Mouse (Mus musculus) thymus, adult 2 months (tissue): Measurements from ENCODE around the gene Taf8. TPM values are rescaled to one million over a fixed set of nuclear protein-coding genes. Genes with fewer than 3 reads are reported as not detected.

Experiments
- DNase-seq: peaks from one replicate; pipeline ENCODE4 v3.0.0; 2021
- H3K27ac ChIP-seq: fragments of 200-500 bp; 2 replicates; pipeline ENCODE4 v1.5.1; 2012; ENCODE audit warnings: low read length, control low read depth; ENCODE audit not compliant: control insufficient read depth, insufficient read depth
- H3K27me3 ChIP-seq: fragments of 200-500 bp; 2 replicates; pipeline ENCODE4 v1.6.1; 2012; ENCODE audit warnings: mild to moderate bottlenecking, low read length, moderate library complexity, mixed read lengths; ENCODE audit not compliant: control insufficient read depth, insufficient read depth
- H3K36me3 ChIP-seq: fragments of 200-500 bp; 2 replicates; pipeline ENCODE4 v1.6.1; 2012; ENCODE audit warnings: mild to moderate bottlenecking, low read length, moderate library complexity; ENCODE audit not compliant: control insufficient read depth, insufficient read depth
- H3K4me1 ChIP-seq: fragments of 200-500 bp; replicated peaks from 2 replicates; pipeline ENCODE4 v1.6.1; 2012; ENCODE audit warnings: low read length; ENCODE audit not compliant: control insufficient read depth, insufficient read depth
- H3K4me3 ChIP-seq: fragments of 200-500 bp; 2 replicates; pipeline ENCODE4 v1.5.1; 2012; ENCODE audit warnings: mild to moderate bottlenecking, low read length, control low read depth, moderate library complexity; ENCODE audit not compliant: control insufficient read depth, insufficient read depth
- CTCF ChIP-seq: fragments of 200-500 bp; IDR thresholded peaks from 2 replicates; pipeline ENCODE4 v1.5.1; 2012; ENCODE audit warnings: mild to moderate bottlenecking, control low read depth, low read length, moderate library complexity, borderline replicate concordance; ENCODE audit not compliant: control insufficient read depth, poor library complexity, insufficient read depth; ENCODE audit errors: extremely low read depth
- POLR2A ChIP-seq: fragments of 200-500 bp; IDR thresholded peaks from 2 replicates; pipeline ENCODE4 v1.6.1; 2012; ENCODE audit warnings: mild to moderate bottlenecking, low read length, control low read depth, moderate library complexity; ENCODE audit not compliant: control insufficient read depth, poor library complexity, insufficient read depth; ENCODE audit errors: extremely low read depth
- WGBS: fragments of 180-500 bp; shearing (Covaris S2); methylation state at CpG from one replicate; pipeline ENCODE4 v1.1.7; 2018; 5-methylcytosine and 5-hydroxymethylcytosine counted together
- polyA plus RNA-seq: library from polyadenylated mRNA; depleted of rRNA; stranded (reverse); fragments of >200 nt; gene quantifications from 2 replicates; pipeline ENCODE4 v1.2.3, GENCODE M21; 2012; rRNA removed

The Taf8 gene
- polyA plus RNA-seq, 1 experiment, result 74.3 TPM

GRCm38 (mm10) chr17:47436156-47436906 lies 65.8 kb downstream of the Taf8 start, which contains the start of gene AI661453:
AI661453 (plus strand) TSS chr17:47436615.
- WGBS, result 5% methylated on average over 45 of the region's 45 CpGs
- Histone ChIP-seq H3K36me3 (no peaks in the 10 kb centered on the region), H3K4me1 (peaks cover 28% of the 10 kb centered on the region), H3K4me3 (peak within 1 kb of the TSS; percentile 34), H3K27ac (no peak within 1 kb of the TSS), H3K27me3 (peaks cover 5% of the 10 kb centered on the region; the same call in 1 of the 2 replicates)
- DNase-seq, result peak; percentile 3
- TF ChIP-seq POLR2A (no peak), CTCF (no peak)

Other genes starting within 250 kb of the Taf8 start
- 21.2 and 21.9 TPM in 2 replicates for gene Mrps10, start 133.4 kb downstream of the Taf8 start, polyA plus RNA-seq
- gene Guca1b, start 116.9 kb downstream of the Taf8 start, polyA plus RNA-seq, result 1.6 and 3.1 TPM in 2 replicates
- 0.41 and 1.2 TPM in 2 replicates for gene Guca1a, start 101.7 kb downstream of the Taf8 start, polyA plus RNA-seq
- 1.0 and 1.6 TPM in 2 replicates for gene AI661453, start 65.7 kb downstream of the Taf8 start, polyA plus RNA-seq
- 0.11 and 0.26 TPM in 2 replicates for gene 1700001C19Rik, start 64.9 kb downstream of the Taf8 start, polyA plus RNA-seq
- gene Ccnd3, start 2.8 kb upstream of the Taf8 start, polyA plus RNA-seq, result 1,622 and 2,069 TPM in 2 replicates
- gene Bysl, start 109.2 kb upstream of the Taf8 start, polyA plus RNA-seq, result 14.2 and 16.9 TPM in 2 replicates
- 46.1 and 56.4 TPM in 2 replicates for gene Med20, start 109.3 kb upstream of the Taf8 start, polyA plus RNA-seq
- 2.8 and 4.5 TPM in 2 replicates for gene Gm20517, start 109.3 kb upstream of the Taf8 start, polyA plus RNA-seq
- 12.5 and 17.2 TPM in 2 replicates for gene Usp49, start 128.4 kb upstream of the Taf8 start, polyA plus RNA-seq
- 90.5 and 107 TPM in 2 replicates for gene Tomm6, start 186.1 kb upstream of the Taf8 start, polyA plus RNA-seq
- 7.0 and 7.1 TPM in 2 replicates for gene Frs3, start 186.7 kb upstream of the Taf8 start, polyA plus RNA-seq
- gene Gm21981, start 192.2 kb upstream of the Taf8 start, polyA plus RNA-seq, result 1.0 and 1.4 TPM in 2 replicates
- 4.0 and 5.5 TPM in 2 replicates for gene Prickle4, start 192.4 kb upstream of the Taf8 start, polyA plus RNA-seq
- gene Pgc, start 224.6 kb upstream of the Taf8 start, polyA plus RNA-seq, result 4.4 and 6.0 TPM in 2 replicates
- gene Tfeb, start 234.7 kb upstream of the Taf8 start, polyA plus RNA-seq, result 25.3 and 25.5 TPM in 2 replicates